Mouse (Mus musculus) stomach, embryonic 15.5 days (tissue): ENCODE results near the gene Bnip3. TPM values are rescaled to one million over a fixed set of nuclear protein-coding genes. Genes with fewer than 3 reads are reported as not detected.

Experiments
- polyA plus RNA-seq: library from polyadenylated mRNA; unstranded; fragments of >200 nt; fragmentation: Nextera tagmentation; extraction: Ambion mirVana; gene quantifications from 2 replicates; pipeline ENCODE4 v1.2.1, GENCODE M21; 2015

The Bnip3 gene
- polyA plus RNA-seq, 1 experiment from 2014 or later, result 127 TPM

Other genes with a start within 250 kb of the Bnip3 start
- 33.1 and 37.0 TPM in 2 replicates for gene Ppp2r2d, start 63.4 kb downstream of the Bnip3 start, polyA plus RNA-seq
- gene Mapk1ip1, start 63.2 kb downstream of the Bnip3 start, polyA plus RNA-seq, result 12.6 and 13.7 TPM in 2 replicates
- gene Jakmip3, start 31.2 kb upstream of the Bnip3 start, polyA plus RNA-seq, result 0.14 and 0.23 TPM in 2 replicates
- gene Dpysl4, start 176.5 kb upstream of the Bnip3 start, polyA plus RNA-seq, result 14.3 and 14.7 TPM in 2 replicates